Mouse (Mus musculus) urinary bladder, postnatal 0 days (tissue): ENCODE data around the gene Sorcs3. TPM values are rescaled to one million over a fixed set of nuclear protein-coding genes. Genes with fewer than 3 reads are reported as not detected.

ENCODE experiments used
- polyA plus RNA-seq: library from polyadenylated mRNA; unstranded; fragments of >200 nt; fragmentation: Nextera tagmentation; extraction: Ambion mirVana; gene quantifications from 2 replicates; pipeline ENCODE4 v1.2.1, GENCODE M21; 2015

The Sorcs3 gene
- not detected in 2 replicates for polyA plus RNA-seq

DNA sequence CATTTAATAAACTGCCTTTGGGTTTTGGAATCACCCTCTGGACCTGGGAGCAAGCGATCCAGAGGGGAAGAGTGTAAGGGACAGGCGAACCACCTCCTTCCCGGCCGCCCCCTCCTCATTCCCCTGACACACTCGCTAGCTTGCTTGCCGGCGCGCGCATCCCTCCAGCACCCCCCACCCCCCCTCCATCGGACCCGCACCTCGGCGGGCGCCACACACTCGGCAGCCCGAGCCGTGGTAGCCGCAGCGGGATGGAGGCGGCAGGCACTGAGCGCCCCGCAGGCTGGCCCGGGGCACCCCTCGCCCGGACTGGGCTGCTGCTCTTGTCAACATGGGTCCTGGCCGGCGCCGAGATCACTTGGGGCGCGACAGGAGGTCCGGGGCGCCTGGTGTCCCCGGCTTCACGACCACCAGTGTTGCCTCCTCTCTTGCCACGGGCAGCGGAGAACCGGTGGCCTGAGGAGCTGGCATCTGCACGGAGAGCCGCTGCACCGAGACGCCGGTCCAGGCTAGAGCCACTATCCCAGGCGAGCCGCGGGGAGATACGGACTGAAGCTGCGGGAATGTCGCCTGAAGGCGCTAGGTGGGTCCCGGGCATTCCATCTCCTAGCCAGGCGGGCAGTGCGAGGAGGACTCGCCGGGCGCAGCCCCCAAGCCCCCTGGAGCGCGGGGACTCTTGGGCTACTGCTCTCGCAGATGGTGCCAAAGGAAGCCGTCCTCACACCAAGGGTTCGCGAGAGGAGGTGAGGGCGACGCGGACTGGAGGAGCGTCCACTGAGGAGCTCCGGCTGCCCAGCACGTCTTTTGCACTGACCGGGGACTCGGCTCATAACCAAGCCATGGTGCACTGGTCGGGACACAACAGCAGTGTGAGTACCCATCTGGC, at the start of gene Sorcs3:
Gene Sorcs3 (plus strand): TSS at position 97 of the 886 bp plus-strand sequence.

